Mouse (Mus musculus) adrenal gland, adult 8-10 months (tissue): Measurements from ENCODE around the gene 1810049J17Rik. TPM values are rescaled to one million over a fixed set of nuclear protein-coding genes. Genes with fewer than 3 reads are reported as not detected.
"Not testable (repeated sequence)": the region's sequence is repeated elsewhere in the genome, so short reads cannot be mapped to it uniquely, and the experiment has no call there.

Experiments
- DNase-seq: peaks from one replicate; pipeline ENCODE4 v3.0.0; 2022
- total RNA-seq, 4 experiments: library from RNA; stranded (reverse); gene quantifications; 2 replicates each; pipeline ENCODE4 v1.2.4; 2022

1810049J17Rik gene
- 1 to 10 TPM in 1 of 4 experiments, under 1 TPM in 2, not detected in 1; 0.61 to 1.2 (median 0.75) TPM for total RNA-seq

DNA sequence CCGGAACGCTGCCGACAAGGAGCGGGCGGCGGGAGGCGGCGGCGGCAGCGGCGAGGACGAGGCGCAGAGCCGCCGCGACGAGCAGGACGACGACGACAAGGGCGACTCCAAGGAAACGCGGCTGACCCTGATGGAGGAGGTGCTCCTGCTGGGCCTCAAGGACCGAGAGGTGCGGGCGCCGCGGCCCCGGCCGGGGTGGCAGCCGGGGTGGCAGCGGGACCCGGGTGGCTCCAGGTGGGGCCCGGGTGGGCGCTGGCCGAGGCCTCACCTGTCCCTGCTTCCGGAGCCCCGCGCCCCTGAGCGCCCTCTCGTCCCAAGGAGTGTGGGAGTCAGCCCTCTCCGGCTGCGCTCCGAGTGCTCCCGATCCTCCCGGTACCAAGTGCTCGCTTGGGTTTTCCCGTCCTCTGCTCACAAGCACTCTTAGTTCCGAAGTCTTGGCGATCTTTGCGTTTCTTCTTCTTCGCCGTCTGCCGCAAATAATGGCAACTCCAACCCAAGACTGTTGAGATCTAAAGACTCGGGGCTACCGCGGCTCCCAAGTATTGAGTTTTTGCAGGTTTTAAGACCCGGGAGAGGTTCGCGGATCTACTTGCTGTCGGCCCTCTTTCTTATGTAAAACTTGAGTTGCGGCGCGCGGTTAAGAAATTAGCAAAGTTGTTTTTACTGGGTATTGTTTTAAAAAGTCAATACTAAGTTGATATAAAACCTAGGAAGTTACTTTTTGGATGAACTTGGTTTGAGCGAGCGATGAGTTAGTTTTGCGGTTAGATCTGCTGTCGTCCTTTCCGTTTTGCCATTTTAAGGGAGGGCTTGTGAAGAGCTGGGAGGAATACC is at the start of gene 1810049J17Rik:
Gene 1810049J17Rik, minus strand, starts transcription at position 112 of the 834 bp plus-strand sequence.
- DNase-seq, result peak; percentile 27

DNA sequence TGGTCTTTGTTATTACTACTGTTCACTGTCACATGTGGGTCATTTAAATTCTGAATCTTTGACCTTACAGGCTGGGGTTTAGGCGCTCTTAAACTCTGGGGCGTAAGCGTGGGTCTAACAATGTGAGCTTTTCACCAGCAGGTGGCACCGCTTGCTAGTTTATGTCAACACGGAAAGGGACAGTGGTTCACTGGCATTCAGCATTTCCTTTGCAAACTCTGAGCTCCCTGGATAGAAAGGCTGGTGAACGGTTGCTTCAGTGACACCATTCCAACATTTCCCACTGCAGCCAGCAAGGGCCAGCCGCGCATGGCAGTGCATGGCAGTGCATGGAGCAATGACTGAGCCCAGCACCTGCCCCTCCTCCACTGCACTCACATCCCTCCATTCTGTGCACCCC is 49.5 kb upstream of the 1810049J17Rik start:
- DNase-seq, result peak; percentile 42

- DNase-seq, result no peak
Observed at GRCm38 (mm10) chr15:12370096-12370495, 48.4 kb upstream of the 1810049J17Rik start.

DNA sequence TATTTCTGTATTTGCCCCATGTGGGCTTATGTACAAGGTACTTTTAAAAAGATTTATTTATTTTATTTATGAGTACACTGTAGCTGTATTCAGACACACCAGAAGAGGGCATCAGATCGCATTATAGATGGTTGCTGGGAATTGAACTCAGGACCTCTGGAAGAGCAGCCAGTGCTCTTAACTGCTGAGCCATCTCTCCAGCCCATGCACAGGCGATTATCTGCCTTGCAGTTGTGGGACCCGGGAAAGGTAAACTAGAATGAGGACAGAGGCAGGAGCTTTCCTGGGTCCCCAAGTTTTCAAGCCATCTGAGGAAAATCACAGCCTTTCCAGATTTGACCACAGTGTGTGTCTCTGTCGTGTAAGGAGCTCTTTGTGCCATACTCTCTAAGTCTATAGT is 47.2 kb upstream of the 1810049J17Rik start:
- DNase-seq, result no peak

- DNase-seq, result no peak
Observed at GRCm38 (mm10) chr15:12368357-12368756, 46.7 kb upstream of the 1810049J17Rik start.

- no peak for DNase-seq
Observed at GRCm38 (mm10) chr15:12367306-12368080, 45.8 kb upstream of the 1810049J17Rik start.

GRCm38 (mm10) chr15:12366580-12367305 is 45.0 kb upstream of the 1810049J17Rik start:
- DNase-seq, result not testable (repeated sequence)

GRCm38 (mm10) chr15:12366072-12366469 is 44.4 kb upstream of the 1810049J17Rik start:
- no peak for DNase-seq

DNA sequence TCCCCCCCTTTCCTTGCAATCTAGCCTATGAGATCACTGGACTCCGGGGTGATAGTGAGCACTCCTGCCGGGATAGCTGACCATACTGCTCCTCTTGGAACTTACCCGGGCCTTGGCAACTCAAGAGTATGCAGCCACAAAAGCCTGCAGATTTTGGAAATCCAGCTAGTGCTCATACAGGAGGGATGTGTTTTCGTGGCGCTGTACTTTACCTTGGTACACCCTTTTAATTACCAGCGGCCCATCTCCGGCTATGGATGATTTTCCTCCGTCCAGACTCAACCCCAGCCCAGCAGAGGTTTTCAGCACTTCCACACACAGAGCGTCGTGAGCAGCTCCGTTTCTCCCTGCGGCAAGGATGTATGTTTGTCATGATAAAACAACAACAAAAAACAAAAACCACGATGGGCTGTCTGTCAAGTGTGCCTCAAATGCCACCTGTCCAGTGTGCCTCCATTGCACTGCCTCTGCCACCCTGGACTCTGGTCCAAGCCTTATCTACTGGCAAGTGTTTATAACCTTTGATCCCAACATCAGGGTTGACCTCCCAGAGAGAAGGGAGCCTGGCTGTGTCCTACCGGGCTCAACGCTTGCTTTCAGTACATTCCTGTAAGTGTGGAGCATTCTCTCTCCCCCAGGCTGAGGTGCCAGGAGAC is 43.8 kb upstream of the 1810049J17Rik start:
- DNase-seq, result no peak

- no peak for DNase-seq
Observed at GRCm38 (mm10) chr15:12364096-12364495, 42.4 kb upstream of the 1810049J17Rik start.

- no peak for DNase-seq
Observed at GRCm38 (mm10) chr15:12362701-12363040, 41.0 kb upstream of the 1810049J17Rik start.

DNA sequence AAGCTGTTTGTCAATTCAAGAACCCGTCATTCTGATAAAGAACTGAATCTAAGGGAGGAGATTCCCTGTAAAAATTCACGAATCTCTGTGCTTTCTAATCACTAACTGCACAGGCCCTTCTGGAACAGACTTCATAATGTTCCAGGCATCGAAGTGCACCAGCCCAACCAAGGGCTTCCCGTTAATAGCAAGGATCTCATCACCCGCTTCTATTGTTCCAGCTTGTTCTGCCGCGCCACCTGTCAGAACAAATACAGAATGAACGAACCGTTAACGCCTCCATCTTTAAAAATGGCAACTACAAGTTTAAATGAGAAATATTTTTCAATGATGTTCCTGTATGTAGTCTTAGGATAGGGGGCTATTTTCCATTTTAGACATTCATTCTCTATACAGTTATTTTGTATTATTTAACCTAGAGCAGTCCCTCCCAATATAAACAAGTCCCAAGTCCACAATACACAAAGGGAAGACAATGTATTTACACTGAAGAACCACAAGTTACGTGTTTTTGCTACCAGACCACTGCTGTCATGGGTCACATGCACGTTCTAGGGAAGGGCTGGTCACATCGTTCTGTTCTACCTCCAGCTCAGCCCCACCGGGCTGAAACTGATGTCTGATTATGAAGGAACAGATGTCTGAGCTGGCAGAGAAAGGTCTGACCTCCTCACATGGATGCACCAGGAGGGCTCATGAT is 40.5 kb upstream of the 1810049J17Rik start:
- DNase-seq, result no peak

DNA sequence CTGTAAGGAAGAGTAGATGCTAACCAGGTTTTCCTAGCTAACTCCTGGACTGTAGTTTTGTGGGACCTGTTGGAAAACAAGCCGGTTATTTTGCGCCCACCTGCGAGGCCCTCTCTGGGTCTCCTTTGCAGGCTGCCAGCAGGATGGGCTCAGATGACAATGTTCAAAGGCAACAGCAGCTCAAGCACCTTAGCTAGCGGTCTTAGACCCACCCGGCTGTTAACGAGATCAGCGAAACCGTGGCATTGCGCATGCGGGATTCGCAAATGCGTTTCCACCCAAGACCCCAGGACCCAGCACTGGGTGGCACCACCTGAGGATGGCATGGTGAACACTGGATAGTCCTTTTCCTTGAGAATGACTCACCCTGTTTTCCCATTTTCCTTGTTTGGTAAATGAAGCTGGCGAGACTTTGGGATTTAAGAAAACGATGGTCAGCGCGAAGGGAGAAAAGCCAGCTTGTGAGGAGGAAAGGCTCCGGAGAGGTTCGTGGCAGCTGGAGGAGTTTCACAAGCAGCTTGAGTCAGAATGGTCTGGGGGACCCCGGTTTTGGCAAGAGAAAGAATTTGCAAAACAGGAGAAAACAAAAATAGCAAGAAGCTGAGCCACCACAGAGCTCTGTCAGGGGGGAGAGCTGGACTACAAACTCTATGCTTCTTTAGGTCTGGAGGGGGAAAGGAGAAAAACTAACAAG is 39.0 kb upstream of the 1810049J17Rik start:
- no peak for DNase-seq

DNA sequence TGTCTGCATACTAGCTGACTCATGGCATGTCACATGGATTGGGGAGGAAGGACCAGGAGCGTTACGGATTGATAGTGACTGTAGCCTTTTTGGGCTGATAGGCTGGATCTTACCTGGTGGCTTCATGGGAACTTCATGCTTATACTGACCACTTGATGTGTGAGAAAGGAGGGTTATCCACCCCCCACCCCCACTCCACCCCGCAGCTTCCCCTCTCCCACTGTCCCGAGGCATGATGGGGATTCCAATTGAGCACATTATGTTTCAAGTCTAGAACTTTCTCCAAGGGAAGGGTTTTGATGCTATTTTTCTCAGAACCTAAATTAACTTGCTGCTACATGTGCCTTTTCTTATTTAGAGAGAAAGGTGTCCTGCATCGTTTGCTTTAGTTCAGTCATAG is 36.7 kb upstream of the 1810049J17Rik start:
- DNase-seq, result no peak

- DNase-seq, result no peak
Observed at GRCm38 (mm10) chr15:12357459-12357858, 35.8 kb upstream of the 1810049J17Rik start.

DNA sequence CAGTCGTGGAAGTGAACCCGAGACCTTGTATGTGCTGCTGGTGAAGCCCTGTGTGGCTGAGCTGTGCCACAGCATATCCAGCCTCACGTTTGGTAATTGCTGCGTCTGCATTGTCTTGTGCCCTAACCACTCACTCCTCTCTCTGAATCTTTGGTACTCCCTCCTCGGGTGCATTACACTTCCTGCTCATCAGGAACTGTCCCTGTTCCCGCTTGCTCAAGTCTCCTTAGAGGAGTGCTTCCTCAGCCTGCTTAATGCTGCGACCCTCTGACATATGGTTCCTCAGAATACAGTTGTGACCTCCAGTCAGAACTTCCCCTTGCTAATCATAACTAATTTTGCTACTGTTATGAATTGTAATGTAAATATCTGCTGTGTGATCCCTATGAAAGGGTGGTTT is 34.2 kb upstream of the 1810049J17Rik start:
- DNase-seq, result no peak

- DNase-seq, result no peak
Observed at GRCm38 (mm10) chr15:12355261-12355660, 33.6 kb upstream of the 1810049J17Rik start.

- no peak for DNase-seq
Observed at GRCm38 (mm10) chr15:12354281-12354810, 32.6 kb upstream of the 1810049J17Rik start.

- no peak for DNase-seq
Observed at GRCm38 (mm10) chr15:12351470-12351869, 29.8 kb upstream of the 1810049J17Rik start.

- DNase-seq, result no peak
Observed at GRCm38 (mm10) chr15:12349840-12350239, 28.1 kb upstream of the 1810049J17Rik start.

- no peak for DNase-seq
Observed at GRCm38 (mm10) chr15:12348950-12349349, 27.3 kb upstream of the 1810049J17Rik start.
